9 mouse cellular contexts compared by ENCODE assay signal in genomic region chr4:120149142-120149524, GRCm38 (mm10). TPM values are rescaled to one million over a fixed set of nuclear protein-coding genes. Genes with fewer than 3 reads are reported as not detected.
A peak's percentile ranks its signal among the peaks of the same experiment; 100 is the strongest.
DNase-seq lines count a peak whose midpoint lies in the region; TF ChIP-seq lines count a peak whose summit lies in the region.
"Had no signal": no experiment of that assay in that cellular context is flagged by ENCODE, and none has a peak within 500 bp of the region (broad histone marks: within the 10 kb centered on the region; RNA-seq: fewer than 3 reads in every experiment).

No protein-coding gene starts in this region.

- H3K27ac ChIP-seq in cerebellum, adult 2 months (ENCODE audit: insufficient read depth, low read length) = no peak overlapping the region
- H3K27ac ChIP-seq in thymus, adult 2 months (ENCODE audit: control insufficient read depth, insufficient read depth, low read length) = no peak overlapping the region
- H3K27ac ChIP-seq: macrophage had no signal

- no peak for TF ChIP-seq POLR2A in cerebellum, adult 2 months (IDR thresholded peaks at IDR 0.05; ENCODE audit: borderline replicate concordance, insufficient read depth, low read length)
- no peak for TF ChIP-seq POLR2A in thymus, adult 2 months (IDR thresholded peaks at IDR 0.05; ENCODE audit: control insufficient read depth, extremely low read depth, insufficient read depth, low read length, poor library complexity)

- no peak for DNase-seq in cerebellum, adult 2 months
- DNase-seq in cerebellum, adult 8-10 months = no peak
- DNase-seq in thymus, adult 2 months = no peak
- DNase-seq in thymus, postnatal 10 days (ENCODE audit: low spot score in 2 of 2) = no peak
- DNase-seq in induced T-regulatory cell, adult 2 months (ENCODE audit: low read depth) = peak; percentile 40
- peak; percentile 13 for DNase-seq in naive thymus-derived CD4-positive, alpha-beta T cell, adult 2 months (ENCODE audit: low read depth)
- DNase-seq in ovary, postnatal 14 days (ENCODE audit: low spot score) = no peak
- DNase-seq in urinary bladder, adult 18-20 months (ENCODE audit: low spot score in 2 of 2) = no peak

- H3K36me3 ChIP-seq in thymus, adult 2 months (ENCODE audit: control insufficient read depth, insufficient read depth, low read length) = no peaks in the 10 kb centered on the region

- H3K4me1 ChIP-seq in cerebellum, adult 2 months (ENCODE audit: control insufficient read depth, insufficient read depth, low read length) = peaks cover 16% of the 10 kb centered on the region
- H3K4me1 ChIP-seq in thymus, adult 2 months (replicated peaks; ENCODE audit: control insufficient read depth, insufficient read depth, low read length) = peaks cover 10% of the 10 kb centered on the region; the same call in 1 of the 2 replicates

- no peak overlapping the region for H3K4me3 ChIP-seq in cerebellum, adult 2 months (replicated peaks; ENCODE audit: insufficient read depth, low read depth, low read length)
- no peak overlapping the region for H3K4me3 ChIP-seq in thymus, adult 2 months (ENCODE audit: control insufficient read depth, insufficient read depth, low read length)

- 58% methylated on average over 3 of the region's 3 CpGs for WGBS in cerebellum, adult 2 months
- 33% methylated on average over 3 of the region's 3 CpGs for WGBS in thymus, adult 2 months

- no peaks in the 10 kb centered on the region for H3K27me3 ChIP-seq in cerebellum, adult 2 months (ENCODE audit: control insufficient read depth, insufficient read depth, low read length)
- no peaks in the 10 kb centered on the region for H3K27me3 ChIP-seq in thymus, adult 2 months (ENCODE audit: control insufficient read depth, insufficient read depth, low read length)

- peak; percentile 65; the same call in 1 of the 2 replicates for TF ChIP-seq CTCF in cerebellum, adult 2 months (IDR thresholded peaks at IDR 0.05; ENCODE audit: borderline replicate concordance, insufficient read depth, low read depth, low read length)
- TF ChIP-seq CTCF in thymus, adult 2 months (IDR thresholded peaks at IDR 0.05; ENCODE audit: borderline replicate concordance, control insufficient read depth, extremely low read depth, insufficient read depth, low read length, poor library complexity) = peak; percentile 43; the same call in 1 of the 2 replicates

RNA-seq across cellular contexts. Expression of gene Edn2, which starts 11.9 kb away (rescaled TPM):
- 0.11 TPM in 1 of 2 replicates, not detected in the other for polyA plus RNA-seq in cerebellum, adult 2 months (2012; rRNA removed)
- polyA plus RNA-seq in thymus, adult 2 months (2012; rRNA removed) = 0.65 and 1.2 TPM in 2 replicates
- polyA plus RNA-seq: macrophage had no signal

Comparison
In these comparisons a context has a peak if more than half of its experiments do, and no peak if none do; other contexts are left out.
1. DNase-seq: peak in induced T-regulatory cell, adult 2 months (single experiment) and naive thymus-derived CD4-positive, alpha-beta T cell, adult 2 months (single experiment); none in cerebellum, adult 2 months (0 of 2), cerebellum, adult 8-10 months (single experiment), thymus, adult 2 months (single experiment), thymus, postnatal 10 days (0 of 2), ovary, postnatal 14 days (single experiment) and urinary bladder, adult 18-20 months (0 of 2).